Mouse (Mus musculus): ENCODE measurements around the gene Peg12.

- TF ChIP-seq POLR2A (IDR thresholded peaks at IDR 0.05; ENCODE audit: control insufficient read depth, extremely low read depth, insufficient read depth, low read length, poor library complexity) (no peak), CTCF (IDR thresholded peaks at IDR 0.05; ENCODE audit: borderline replicate concordance, control insufficient read depth, extremely low read depth, insufficient read depth, low read length, poor library complexity) (no peak)
Observed at GRCm38 (mm10) chr7:62423210-62423609, 41.1 kb downstream of the Peg12 start.
